Mouse (Mus musculus) cortical plate, adult 2 months (tissue): ENCODE results near the gene Eif2b3. TPM values are rescaled to one million over a fixed set of nuclear protein-coding genes. Genes with fewer than 3 reads are reported as not detected.

Source experiments
- H3K27ac ChIP-seq: fragments of 200-500 bp; 2 replicates; pipeline ENCODE4 v1.5.1; 2012; ENCODE audit warnings: low read length, control low read depth, inconsistent platforms; ENCODE audit not compliant: insufficient read depth
- H3K4me1 ChIP-seq: fragments of 200-500 bp; 2 replicates; pipeline ENCODE4 v1.6.1; 2011; ENCODE audit warnings: low read length; ENCODE audit not compliant: control insufficient read depth, insufficient read depth
- H3K4me3 ChIP-seq: fragments of 200-500 bp; 2 replicates; pipeline ENCODE4 v1.5.1; 2011; ENCODE audit warnings: mild to moderate bottlenecking, low read length, control low read depth; ENCODE audit not compliant: insufficient read depth
- CTCF ChIP-seq: fragments of 200-500 bp; IDR thresholded peaks from 2 replicates; pipeline ENCODE4 v1.5.1; 2011; ENCODE audit warnings: mild to moderate bottlenecking, control low read depth, low read length; ENCODE audit not compliant: insufficient read depth; ENCODE audit errors: extremely low read depth
- POLR2A ChIP-seq: fragments of 200-500 bp; IDR thresholded peaks from 2 replicates; pipeline ENCODE4 v1.6.1; 2011; ENCODE audit warnings: mild to moderate bottlenecking, low read length, control low read depth; ENCODE audit not compliant: insufficient read depth; ENCODE audit errors: extremely low read depth
- polyA plus RNA-seq: library from polyadenylated mRNA; depleted of rRNA; stranded (reverse); fragments of >200 nt; gene quantifications from 2 replicates; pipeline ENCODE4 v1.2.3, GENCODE M21; 2012

The Eif2b3 gene
- polyA plus RNA-seq, 1 experiment, result 19.0 TPM

- H3K27ac ChIP-seq, result no peak overlapping the region
- no peaks in the 10 kb centered on the region for H3K4me1 ChIP-seq
- no peak overlapping the region for H3K4me3 ChIP-seq
- no peak for TF ChIP-seq POLR2A
- no peak for TF ChIP-seq CTCF
These were observed 30.3 kb downstream of the Eif2b3 start for GRCm38 (mm10) chr4:117049485-117049884.

GRCm38 (mm10) chr4:117052626-117053025, 33.4 kb downstream of the Eif2b3 start:
- TF ChIP-seq CTCF, result no peak
- no peak for TF ChIP-seq POLR2A
- H3K4me3 ChIP-seq, result no peak overlapping the region

DNA sequence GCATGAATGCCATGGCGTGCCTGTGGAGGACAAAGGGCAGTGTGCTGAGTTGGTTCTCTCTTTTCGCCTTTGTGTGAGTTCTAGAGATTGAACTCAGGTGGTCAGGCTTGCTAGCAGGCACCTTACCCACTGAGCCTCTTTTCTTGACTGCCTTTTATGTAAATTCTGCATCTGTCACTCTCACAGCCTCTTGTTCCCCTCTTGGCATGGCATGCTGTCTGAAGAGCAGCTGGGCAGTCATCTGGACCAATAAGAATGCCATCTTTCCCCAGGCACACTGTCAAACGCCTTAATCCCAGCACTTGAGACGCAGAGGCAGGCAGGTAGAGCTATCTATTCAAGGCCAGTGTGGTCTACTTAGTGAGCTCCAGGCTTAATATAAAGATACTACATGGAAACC, 34.8 kb downstream of the Eif2b3 start:
- Histone ChIP-seq H3K4me3 (no peak overlapping the region), H3K4me1 (no peaks in the 10 kb centered on the region), H3K27ac (no peak overlapping the region)
- no peak for TF ChIP-seq CTCF
- no peak for TF ChIP-seq POLR2A

More at GRCm38 (mm10) chr4:117052626-117053025, 33.4 kb downstream of the Eif2b3 start:
- no peak overlapping the region for H3K27ac ChIP-seq
- no peaks in the 10 kb centered on the region for H3K4me1 ChIP-seq

DNA sequence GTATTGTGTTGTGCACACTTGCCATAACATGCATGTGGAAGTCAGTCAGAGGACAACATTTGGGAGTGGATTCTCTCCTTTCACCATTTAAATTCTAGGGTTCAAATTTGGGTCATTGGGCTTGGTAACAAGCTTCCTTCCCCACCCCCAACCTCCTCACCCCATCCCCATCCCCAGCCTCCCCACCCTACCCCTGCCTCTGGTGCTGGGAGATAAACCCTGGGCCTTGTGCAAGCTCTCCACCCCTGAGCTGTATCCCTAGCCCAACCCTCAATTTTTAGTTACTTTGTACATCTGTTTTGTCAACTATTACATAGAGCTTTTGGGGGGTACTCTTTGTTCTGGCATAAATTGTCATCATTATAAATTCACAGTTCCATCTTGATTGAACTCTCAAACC, 36.9 kb downstream of the Eif2b3 start:
- H3K4me3 ChIP-seq, result no peak overlapping the region
- H3K4me1 ChIP-seq, result no peaks in the 10 kb centered on the region
- TF ChIP-seq CTCF (no peak), POLR2A (no peak)
- no peak overlapping the region for H3K27ac ChIP-seq

DNA sequence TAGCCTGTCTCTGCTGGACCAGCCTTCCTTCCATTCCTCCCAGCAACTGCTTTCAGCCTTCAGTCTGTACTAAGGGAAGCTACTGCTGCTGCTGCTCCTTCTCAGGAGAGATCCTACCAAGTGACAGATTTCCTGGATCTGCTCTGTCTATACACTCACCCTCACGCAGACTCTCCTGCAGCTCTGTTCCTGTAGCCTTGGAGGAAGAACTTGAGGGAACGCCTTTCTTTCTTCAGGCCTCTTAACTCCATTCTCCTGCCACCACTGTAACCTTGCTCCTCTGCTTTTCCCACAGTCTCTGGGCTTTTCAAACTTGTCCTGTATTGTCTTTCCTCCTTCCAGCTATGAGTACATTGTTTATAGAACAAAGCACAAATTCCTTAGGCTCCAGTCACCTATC, 37.3 kb downstream of the Eif2b3 start:
- Histone ChIP-seq H3K4me3 (no peak overlapping the region), H3K4me1 (no peaks in the 10 kb centered on the region), H3K27ac (no peak overlapping the region)
- TF ChIP-seq POLR2A, result no peak
- TF ChIP-seq CTCF, result no peak

- no peak overlapping the region for H3K27ac ChIP-seq
- TF ChIP-seq CTCF, result no peak
- TF ChIP-seq POLR2A, result no peak
- no peaks in the 10 kb centered on the region for H3K4me1 ChIP-seq
- no peak overlapping the region for H3K4me3 ChIP-seq
These were observed 39.3 kb downstream of the Eif2b3 start for GRCm38 (mm10) chr4:117058512-117058911.

GRCm38 (mm10) chr4:117062700-117063390, 43.6 kb downstream of the Eif2b3 start:
- Histone ChIP-seq H3K4me1 (no peaks in the 10 kb centered on the region), H3K27ac (no peak overlapping the region), H3K4me3 (no peak overlapping the region)
- TF ChIP-seq CTCF (no peak), POLR2A (no peak)

GRCm38 (mm10) chr4:117068035-117068434, 48.8 kb downstream of the Eif2b3 start:
- Histone ChIP-seq H3K4me3 (no peak overlapping the region), H3K4me1 (no peaks in the 10 kb centered on the region), H3K27ac (no peak overlapping the region)
- no peak for TF ChIP-seq CTCF

- TF ChIP-seq CTCF, result no peak
- no peak for TF ChIP-seq POLR2A
- Histone ChIP-seq H3K4me1 (no peaks in the 10 kb centered on the region), H3K4me3 (no peak overlapping the region), H3K27ac (no peak overlapping the region)
These were observed 50.4 kb downstream of the Eif2b3 start for GRCm38 (mm10) chr4:117069647-117070046.

GRCm38 (mm10) chr4:117070624-117071023, 51.4 kb downstream of the Eif2b3 start:
- no peak overlapping the region for H3K4me3 ChIP-seq
- TF ChIP-seq CTCF (no peak), POLR2A (no peak)
- no peak overlapping the region for H3K27ac ChIP-seq
- no peaks in the 10 kb centered on the region for H3K4me1 ChIP-seq
